Mouse (Mus musculus) thymus, adult 18-20 months (tissue): Measurements from ENCODE around the gene Elob.
A peak's percentile ranks its signal among the peaks of the same experiment; 100 is the strongest.

ENCODE experiments used
- DNase-seq, 2 experiments: peaks; one replicate each; pipeline ENCODE4 v3.0.0; 2022; ENCODE audit warnings: mixed read lengths in 2 of 2

Elob gene

DNA sequence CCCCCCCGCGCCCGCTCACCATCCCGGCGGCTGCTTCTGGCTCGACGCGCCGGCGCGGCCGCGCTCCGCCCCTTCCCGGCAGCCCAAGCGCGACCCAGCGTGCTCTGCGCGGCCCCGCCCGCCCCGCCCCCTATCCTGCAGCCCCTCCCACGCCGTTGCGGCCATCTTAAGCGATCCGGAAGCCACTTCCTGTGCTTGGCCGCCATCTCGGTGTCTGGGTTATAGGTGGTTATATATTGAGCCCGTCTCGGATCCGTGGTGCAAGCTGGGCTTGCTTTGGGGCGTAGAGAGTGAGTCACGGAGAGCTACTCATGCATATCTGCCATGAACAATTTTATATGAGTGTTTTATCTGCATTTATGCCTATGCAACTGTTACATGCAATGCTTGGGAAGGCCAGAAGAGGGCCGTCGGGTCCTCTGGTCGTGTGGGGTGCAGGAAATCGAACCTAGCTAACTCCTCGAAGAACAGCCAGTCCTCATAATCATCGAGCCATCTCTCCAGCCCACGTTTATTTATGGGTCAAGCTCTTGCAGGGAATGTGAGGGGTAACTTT lies at the start of gene Elob:
Gene Elob (minus strand): TSS at position 73 of the 556 bp plus-strand sequence.
- peak; percentile 70 to 80 for DNase-seq

DNA sequence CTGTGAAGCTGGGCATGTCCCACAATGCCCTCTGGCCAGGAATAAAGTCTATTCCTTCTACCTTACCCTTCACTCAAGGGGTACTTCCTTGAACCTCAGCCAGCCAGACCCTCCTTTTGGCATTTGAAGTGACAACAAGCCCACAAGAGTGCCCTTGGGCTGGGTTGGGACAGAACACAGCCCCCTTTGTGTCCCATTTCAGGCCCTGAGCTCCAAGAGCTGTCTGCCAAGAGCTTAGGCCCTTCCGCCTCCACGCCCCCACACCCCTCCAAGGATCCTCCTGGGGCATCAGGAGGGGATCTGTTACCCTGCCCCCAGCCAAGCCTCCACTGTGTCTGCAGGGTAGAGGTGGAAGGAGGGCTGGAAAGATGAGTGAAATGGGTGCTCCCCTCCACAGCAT lies 48.2 kb upstream of the Elob start:
- no peak for DNase-seq

DNA sequence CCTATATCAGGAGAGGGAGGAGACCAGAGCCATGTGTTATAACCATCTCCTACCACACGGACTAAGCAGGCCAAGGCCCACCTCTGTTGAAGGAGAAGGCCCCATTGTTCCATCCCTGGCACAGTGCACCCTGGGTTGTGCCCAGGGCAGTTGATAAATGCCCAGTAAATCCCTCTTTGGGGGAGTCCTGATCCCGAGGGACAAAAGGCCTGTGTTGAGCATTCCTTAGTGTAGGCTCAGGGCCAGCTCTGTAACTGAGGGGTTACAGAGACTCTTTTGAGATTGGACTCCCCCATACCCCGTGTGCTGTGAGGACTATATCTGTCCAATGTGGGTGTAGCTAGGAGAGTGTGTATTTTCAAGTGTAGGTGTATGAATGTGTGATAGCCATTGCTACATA lies 47.8 kb upstream of the Elob start:
- no peak for DNase-seq

DNA sequence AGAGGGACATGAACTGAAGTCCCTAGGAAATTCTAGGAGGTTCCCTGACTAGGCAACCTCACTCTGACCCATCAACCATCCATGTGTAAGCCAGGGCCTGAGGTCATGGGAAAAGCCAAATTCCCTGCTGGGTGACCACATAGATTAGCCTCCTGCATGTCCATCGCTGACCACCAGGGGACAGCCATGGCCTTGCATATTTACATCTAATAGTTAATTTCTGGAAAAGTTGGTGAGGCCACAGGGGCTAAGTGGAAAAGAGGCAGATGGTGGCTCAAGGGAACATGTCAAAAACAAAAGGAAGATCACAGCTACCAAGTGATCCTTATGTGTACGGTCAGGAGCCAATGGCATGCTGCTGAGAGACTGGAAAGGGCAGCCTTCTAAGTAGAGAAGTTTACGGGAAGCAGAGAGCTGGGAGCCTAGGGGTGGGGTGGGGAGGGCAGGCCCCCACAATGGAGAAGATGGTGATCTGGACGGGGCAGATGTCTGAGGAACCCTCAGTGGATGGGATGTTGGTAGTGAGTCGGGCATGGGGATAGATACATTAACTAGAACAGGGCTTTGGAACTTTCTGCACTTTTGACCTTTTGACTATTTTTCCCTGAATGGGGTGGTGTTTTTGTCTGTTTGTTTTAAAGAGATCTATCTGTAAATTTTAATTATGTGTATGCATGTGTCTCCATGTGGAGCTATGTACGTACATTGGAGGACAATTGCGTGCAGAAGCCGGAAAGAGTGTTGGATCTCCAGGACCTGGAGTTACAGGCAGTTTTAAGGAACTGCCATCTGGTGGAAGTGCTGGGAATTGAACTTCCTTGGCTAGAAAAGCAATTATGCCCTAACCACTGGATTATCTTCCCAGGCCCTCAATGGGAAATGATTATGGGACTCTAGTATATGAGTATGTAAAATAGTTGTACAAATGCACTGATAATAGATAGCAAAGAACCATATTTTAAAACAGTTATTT lies 45.2 kb upstream of the Elob start:
- no peak for DNase-seq

DNA sequence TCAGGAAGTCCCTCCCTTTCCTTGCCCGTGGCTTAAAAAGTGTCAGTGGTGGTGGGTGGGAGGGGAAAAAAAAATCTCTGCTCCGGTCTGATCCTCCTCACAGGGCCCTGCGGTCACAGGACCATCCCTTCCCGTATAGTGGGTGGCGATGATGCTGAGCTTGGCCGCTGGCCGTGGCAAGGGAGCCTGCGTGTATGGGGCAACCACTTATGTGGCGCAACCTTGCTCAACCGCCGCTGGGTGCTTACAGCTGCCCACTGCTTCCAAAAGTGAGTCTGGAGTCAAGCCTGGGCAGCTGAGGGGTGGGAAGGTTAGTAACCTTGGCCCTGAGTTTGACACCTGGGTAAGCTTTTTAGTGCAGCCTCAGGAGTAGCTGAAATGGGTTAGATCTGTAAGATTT lies 39.6 kb upstream of the Elob start:
- no peak for DNase-seq

DNA sequence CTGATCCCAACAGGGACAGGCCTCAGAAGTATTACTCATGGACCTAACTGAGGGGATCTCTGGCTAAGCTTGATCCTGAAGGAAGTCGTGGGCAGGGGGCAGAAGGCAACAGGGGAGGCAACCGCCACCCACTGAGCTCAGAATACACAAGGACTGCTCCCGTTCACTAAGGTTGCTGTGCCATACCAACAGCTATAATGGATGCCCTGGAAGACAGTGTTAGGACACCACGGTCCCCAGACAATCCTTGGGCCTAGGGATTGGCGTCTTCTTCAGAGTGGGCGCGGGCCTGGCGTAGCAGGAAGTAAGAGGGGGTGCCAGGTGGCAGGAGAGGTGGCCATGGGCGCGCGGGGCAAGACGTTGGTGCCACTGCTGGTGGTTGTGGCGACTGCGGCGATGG lies 38.8 kb upstream of the Elob start, which contains the start of gene Prss21:
Gene Prss21 (plus strand): TSS at position 301 of the 400 bp plus-strand sequence.
- no peak for DNase-seq

DNA sequence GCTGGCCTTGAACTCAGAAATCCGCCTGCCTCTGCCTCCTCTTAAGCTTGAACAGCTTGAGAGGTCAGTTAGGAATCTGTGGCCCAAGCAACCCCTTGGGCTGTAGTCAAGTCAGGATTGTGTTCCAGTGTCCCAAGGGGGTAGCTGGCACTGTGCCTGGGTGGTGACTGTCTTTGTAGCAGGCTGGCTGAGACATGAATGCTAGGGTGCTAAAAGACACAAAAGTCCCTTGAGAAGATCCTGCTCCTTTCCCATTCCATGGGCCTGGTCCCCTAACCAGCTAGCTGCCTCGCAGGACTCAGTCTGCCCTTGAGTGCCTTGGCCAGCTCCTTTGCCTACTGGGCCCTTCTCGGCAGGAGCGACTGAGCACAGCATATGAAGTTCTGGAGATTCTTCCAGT lies 34.0 kb upstream of the Elob start:
- no peak for DNase-seq

DNA sequence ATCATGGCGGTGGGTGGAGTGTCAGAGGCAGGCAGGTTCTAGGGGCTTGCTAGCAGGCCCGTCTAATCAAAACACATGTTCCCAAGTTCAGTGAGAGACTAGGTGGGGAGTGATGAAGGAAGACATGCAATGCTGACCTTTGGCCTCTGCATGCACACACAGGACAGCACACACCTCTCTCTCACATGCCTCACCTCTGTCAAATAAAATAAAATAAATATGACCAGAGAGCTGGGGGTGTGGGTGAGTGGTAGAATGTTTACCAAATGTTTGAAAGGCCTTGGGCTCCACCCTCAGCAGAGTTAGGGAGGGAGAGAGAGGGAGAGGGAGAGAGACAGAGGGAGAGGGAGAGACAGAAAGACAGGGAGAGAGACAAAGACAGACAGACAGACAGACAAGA lies 29.0 kb upstream of the Elob start:
- no peak for DNase-seq

DNA sequence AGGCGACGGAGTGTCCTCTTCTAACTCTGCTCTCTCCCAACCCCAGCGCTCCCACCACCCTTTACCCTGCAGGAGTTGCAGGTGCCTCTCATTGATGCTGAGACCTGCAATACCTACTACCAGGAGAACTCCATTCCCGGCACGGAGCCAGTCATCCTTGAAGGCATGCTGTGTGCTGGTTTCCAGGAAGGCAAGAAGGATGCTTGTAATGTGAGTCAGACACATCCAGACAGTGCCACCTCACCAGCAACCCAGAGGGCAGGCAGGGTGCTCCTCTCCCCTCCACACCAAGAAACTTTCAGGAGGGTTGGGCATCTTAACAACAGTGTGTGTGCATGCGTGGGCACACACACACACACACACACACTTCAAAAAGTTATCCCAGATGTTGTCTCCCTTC lies 28.3 kb upstream of the Elob start:
- DNase-seq: no peak

DNA sequence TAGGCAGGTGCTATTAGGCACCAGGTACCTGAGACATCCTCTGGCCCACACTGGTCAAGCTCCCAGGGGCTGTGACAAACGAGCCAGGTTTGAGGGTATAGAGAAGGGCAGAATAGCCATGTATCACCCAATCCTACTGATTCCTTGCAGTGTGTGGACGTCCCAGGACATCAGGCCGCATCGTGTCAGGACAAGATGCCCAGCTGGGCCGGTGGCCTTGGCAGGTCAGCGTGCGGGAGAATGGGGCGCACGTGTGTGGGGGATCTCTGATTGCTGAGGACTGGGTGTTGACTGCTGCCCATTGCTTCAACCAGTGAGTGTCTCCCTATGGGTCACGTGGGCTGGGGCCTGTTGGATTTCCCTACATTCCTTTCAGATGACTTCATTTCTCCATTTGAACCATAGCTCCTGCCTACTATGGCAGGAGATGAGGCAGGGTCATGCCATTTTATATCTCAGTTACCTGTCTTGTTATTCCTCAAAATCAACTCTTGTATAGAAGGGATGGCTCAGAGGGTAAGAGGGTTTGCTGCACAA lies 25.4 kb upstream of the Elob start:
- no peak for DNase-seq

DNA sequence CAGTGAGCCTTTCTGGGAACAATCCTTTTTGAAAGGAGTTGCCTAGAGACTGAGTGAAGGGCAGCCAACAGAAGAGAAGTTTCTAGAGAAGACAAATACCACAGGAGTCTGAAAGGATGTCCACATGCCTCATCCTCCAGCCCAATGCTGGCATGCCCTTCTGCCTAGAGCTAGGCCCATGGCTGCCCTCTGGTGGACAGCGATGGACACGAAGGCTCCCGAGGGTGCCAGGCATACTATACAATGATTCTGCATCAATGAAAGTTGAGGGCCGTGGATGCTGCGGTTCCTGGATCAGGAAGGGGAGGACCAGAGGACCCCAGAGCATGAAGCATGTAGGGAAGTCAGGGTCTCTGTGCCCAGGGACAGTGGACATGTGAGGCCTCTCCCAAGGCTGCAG lies 24.4 kb upstream of the Elob start:
- no peak for DNase-seq

DNA sequence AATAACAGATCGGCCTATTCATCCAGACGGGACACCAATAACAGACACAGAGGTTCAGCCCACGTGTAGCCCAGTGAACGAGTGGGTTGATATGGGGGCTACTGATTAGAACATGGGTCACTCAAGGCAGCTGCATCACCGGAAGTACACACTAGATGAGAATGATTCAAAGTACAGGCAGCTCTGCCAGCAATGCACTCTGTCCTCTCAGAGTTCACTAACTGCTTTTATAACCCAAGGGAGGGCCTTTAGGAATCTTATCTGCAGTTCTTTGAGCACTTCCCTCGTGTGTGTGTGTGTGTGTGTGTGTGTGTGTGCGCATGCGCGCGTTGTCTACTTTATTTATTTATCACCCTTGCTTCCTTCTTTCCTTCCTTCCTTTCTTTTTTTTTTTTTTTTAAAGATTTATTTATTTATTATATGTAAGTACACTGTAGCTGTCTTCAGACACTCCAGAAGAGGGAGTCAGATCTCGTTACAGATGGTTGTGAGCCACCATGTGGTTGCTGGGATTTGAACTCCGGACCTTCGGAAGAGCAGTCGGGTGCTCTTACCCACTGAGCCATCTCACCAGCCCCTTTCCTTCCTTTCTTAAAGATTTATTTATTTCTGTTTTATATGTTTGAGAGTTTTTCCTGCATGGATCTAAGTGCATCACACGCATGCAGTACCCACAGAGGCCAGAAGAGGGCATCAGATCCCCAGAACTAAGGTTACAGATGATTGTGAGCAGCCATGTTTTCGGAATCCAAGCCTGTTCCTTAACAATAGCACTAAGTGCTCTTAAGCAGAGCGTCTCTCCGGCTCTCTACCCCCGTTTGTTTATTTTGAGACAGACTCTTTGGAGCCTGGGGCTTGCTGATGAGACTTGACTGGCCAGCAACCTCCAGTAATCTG lies 22.2 kb upstream of the Elob start:
- no peak for DNase-seq

DNA sequence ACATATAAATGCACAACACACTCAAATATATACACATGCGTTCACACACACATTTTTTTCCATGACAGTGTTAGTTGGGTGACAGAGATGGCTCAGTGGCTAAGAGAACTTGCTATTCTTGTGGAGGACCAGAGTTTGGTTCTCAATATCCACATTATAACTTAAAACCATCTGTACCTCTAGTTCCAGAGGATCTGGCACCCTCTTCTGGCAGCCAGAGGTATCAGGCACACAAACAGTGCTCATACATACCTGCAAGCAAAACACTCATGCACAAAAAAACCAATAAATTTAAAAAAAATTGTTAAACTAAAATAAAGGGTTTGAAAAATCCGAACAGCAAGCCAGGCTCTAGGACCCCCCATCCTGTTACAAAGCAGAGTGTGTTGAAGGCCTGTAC lies 21.1 kb upstream of the Elob start:
- no peak for DNase-seq

DNA sequence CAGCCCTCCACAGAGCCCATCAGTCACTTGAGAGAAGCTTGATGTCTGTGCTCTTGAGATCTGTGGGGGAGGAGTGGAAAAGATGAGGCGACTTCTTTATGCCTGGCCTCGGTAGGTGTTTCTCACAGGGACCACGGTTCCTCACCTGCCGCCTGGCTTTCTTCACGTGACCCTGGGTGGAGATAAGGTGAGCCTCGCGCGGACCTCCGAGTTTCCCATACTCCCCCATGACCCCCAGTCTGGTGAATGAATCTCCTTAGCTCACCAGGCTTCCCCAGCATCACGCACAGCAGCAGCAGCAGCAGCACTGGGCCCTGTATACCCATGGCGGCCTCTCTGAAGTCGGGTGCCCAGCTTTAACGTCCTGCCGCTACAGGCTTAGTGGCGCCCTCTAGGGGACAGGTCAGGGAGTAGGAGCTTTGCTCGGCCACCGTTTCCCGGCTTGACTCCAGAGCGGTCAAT lies 14.9 kb upstream of the Elob start, which contains the start of the genes Prss32 and Prss41:
Gene Prss32 (plus strand): TSS at position 44 of the 462 bp plus-strand sequence.
Gene Prss41 (minus strand): TSS at position 361 of the 462 bp plus-strand sequence.
- peak in 1 of 2 experiments; percentile 32 for DNase-seq

DNA sequence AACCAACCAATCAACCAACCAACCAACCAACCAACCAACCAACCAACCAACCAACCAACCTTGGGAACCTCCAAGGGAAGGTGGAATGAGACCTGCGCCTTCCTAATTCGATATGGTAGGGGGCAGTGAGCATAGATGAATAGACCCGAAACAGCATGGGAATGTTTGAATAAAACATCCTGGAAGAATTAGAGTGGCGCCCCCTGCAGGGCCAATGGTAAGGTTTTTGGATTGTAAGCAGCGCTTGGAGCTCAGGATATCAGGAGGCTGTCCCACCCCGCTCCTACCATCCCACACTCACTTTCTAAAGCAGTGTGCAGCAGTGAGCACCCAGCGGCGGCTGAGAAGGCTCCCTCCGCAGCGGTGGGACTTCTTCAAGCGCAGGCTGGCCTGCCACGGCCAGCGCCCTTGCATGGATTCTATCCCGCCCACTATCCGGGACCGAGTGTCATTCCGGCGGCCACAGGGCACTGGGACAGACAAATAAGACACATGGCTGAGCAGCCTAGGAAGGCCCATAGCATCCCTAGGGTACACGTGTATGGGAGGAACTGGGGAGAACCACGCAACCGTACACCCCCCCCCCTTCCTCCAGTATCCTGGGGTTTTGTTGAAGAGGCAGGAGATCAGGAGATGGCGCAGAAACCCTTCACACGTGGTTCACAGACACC lies 14.3 kb upstream of the Elob start:
- no peak for DNase-seq

DNA sequence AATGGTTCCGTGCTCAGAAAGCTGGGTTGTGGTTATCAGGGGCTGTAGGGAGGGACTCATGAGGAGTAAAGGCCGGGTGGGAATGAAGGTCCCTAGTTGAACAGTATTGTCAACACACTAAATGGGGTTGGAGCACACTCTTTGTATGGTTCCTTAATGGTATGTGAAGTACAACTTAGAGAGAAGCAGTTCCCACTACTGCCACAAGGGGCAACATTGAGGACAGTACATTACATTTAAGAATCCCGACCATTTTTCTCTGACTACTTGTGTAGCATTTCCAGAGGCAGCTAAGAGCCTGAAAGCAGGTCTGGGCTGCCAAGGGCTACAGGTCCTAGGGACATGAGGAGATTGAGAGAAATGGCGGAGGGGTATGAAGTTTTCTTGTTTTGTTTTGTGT lies 12.2 kb upstream of the Elob start:
- DNase-seq: no peak

DNA sequence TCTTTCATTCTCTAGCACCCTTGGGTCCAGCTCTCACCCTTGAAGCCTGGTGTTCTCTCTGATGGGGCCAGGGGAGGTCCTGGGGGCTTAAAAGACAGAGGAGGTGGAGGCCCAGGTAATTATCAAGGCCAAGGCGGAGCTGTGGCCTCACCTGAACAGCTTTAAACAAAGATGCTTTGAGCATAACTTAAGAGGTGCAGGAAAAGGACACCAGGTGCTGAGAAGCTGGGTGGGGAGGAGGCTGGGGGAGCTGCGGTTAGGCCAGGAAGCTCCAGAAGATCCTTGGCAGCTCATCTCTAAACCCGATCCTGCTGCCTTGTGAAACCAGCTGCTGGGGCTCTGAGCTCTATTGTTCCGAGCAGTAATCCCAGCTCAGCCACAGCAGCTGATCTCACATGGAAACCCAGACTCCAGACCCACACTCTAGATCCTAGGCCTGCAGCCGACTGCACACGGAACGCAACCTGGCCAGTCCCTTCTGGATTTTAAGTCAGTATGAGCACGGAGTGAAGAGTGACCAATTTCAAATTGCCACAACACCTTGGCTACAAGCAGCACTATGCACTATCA lies 7.2 kb upstream of the Elob start, which contains the start of gene Prss33:
Gene Prss33 (minus strand): TSS at position 51 of the 570 bp plus-strand sequence.
- no peak for DNase-seq

DNA sequence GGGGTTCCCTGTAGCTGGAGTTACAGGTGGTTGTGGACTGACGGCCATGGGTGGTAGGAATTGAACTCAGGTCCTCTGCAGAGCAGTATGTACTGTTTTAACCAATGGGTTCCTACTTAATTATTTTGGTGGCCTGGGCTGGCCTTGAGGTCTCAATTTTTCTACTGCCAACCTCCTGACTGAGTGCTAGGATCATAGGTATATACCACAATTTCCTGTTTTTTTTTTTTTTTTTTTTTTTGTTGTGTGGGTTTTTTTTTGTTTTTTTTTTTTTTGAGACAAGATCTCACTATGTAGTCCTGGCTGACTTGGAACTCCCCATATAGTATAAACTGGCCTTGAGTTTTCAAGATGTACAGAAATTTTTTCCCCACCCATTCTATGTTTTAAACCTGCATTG lies 2.3 kb upstream of the Elob start:
- no peak for DNase-seq

DNA sequence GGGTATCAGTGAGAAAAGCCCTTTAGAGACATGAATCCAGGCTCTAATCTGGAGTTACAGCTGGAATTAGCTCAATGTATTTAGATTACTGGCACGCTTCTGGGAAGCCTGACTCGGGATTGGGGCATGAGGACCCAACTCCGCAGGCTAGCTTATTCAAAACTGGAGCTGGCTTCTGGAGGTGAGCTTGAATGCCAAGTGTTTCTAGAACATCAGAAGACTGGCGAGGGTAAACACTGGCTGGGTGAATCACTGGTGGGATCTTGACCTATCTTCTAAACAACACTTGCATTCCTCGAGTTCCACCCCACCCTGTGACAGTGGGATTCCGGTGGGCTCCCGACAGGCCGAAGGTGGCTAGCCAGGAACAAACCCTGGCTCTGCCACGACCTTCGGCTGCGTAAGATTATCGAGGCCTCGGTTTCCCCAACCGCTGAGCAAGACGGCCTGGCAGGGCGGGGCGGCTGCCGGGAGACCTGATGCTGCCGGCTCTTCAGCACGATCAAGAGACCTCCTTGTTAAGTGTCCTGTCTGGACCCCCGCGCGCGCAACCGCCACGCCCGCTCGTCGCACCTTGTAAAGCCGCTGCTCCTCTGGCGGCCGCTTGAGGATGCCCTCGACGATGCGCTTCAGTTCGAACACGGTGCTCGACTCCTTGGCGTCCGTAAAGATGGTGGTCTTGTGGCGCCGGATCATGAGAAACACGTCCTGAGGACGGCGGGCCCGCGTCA lies 500 bp downstream of the Elob start:
- DNase-seq: peak; percentile 60 to 75

DNA sequence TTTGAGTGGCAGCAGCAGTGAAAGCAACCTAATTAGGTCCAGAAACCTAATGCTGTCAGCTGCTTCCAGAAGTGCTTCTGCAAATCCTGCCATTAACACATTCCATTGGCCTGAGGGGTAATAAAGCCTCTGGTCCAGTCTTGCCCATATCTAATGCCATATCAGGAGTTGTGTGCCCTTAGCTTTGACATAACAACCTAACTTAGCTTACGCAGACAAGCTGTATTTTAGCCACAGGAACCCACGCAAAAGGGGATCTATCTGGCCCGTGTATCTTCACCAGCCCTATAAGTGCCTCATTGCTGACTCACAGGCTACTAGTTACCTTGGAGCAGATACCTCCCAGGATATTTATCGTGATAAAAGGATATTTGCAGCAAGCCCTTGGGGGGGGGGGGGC lies 3.3 kb downstream of the Elob start:
- DNase-seq: no peak

DNA sequence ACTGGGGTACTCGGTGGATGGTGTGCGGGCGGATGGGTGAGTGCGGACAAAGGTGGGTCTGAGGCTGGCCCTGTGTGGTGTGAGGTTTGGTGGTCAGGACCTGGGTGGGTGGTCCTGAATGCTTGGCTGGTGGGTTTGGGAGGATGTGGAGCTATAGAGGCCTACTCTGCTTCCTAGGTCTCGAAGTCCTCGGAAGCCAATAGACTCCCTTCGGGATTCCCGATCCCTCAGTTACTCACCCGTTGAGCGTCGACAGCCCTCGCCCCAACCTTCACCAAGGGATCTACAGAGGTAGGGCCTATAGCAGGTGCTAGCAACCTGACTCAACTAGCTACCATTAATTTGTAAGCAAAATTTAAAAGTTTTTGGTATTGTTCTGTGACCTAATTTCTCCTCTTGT lies 5.3 kb downstream of the Elob start:
- no peak for DNase-seq
